Mouse (Mus musculus) liver, embryonic 13.5 days (tissue): ENCODE measurements at regions not wholly inside any gene's neighbourhood (a gene's known extent, or its start where the extent isn't known, plus 50 kb on each side); places are given as distances from the start of the nearest gene placed in this dataset.

ENCODE experiments used
- ATAC-seq: fragments of 200-750 bp; cut with Nextera tagmentation; 2 replicates; pipeline ENCODE4 v1.8.0; 2017; ENCODE audit warnings: low read depth, mild to moderate bottlenecking, moderate number of reproducible peaks, moderate library complexity
- DNase-seq: peaks from one replicate; pipeline ENCODE4 v3.0.0; 2022
- H3K27ac ChIP-seq: fragments of 300-500 bp; sonication (generic); 2 replicates; pipeline ENCODE4 v1.5.1; 2015; ENCODE audit warnings: moderate library complexity, mild to moderate bottlenecking, inconsistent platforms
- H3K27me3 ChIP-seq: fragments of 300-500 bp; sonication (generic); 2 replicates; pipeline ENCODE4 v1.6.1; 2015; ENCODE audit warnings: mild to moderate bottlenecking, inconsistent platforms
- H3K36me3 ChIP-seq: fragments of 300-500 bp; sonication (generic); 2 replicates; pipeline ENCODE4 v1.6.1; 2015; ENCODE audit warnings: mild to moderate bottlenecking, inconsistent platforms
- H3K4me1 ChIP-seq: fragments of 300-500 bp; sonication (generic); replicated peaks from 2 replicates; pipeline ENCODE4 v1.6.1; 2015; ENCODE audit warnings: inconsistent platforms
- H3K4me2 ChIP-seq: fragments of 300-500 bp; sonication (generic); 2 replicates; pipeline ENCODE4 v1.6.1; 2015; ENCODE audit warnings: inconsistent platforms, mild to moderate bottlenecking, moderate library complexity
- H3K4me3 ChIP-seq: fragments of 300-500 bp; sonication (generic); replicated peaks from 2 replicates; pipeline ENCODE4 v1.5.1; 2015; ENCODE audit warnings: mild to moderate bottlenecking, inconsistent platforms
- H3K9ac ChIP-seq: fragments of 300-500 bp; sonication (generic); 2 replicates; pipeline ENCODE4 v1.6.1; 2015; ENCODE audit warnings: mild to moderate bottlenecking, inconsistent platforms
- H3K9me3 ChIP-seq: fragments of 300-500 bp; sonication (generic); replicated peaks from 2 replicates; pipeline ENCODE4 v1.6.1; 2016; ENCODE audit warnings: inconsistent platforms
- WGBS: fragments of 180-500 bp; shearing (Covaris S2); methylation state at CpG from one replicate; pipeline ENCODE4 v1.1.7; 2015; ENCODE audit not compliant: insufficient replicate concordance; 5-methylcytosine and 5-hydroxymethylcytosine counted together

GRCm38 (mm10) chr13:84404566-84405194, 182.6 kb downstream of the Tmem161b start:
- no peak overlapping the region for H3K9ac ChIP-seq
- WGBS, result 68% methylated on average over 19 of the region's 19 CpGs
- no peak overlapping the region for H3K4me2 ChIP-seq
- ATAC-seq, result no peak
- H3K27me3 ChIP-seq, result no peaks in the 10 kb centered on the region
- no peak for DNase-seq
- no peak overlapping the region for H3K27ac ChIP-seq
- no peaks in the 10 kb centered on the region for H3K9me3 ChIP-seq
- H3K4me3 ChIP-seq, result no peak overlapping the region
- no peaks in the 10 kb centered on the region for H3K4me1 ChIP-seq
- H3K36me3 ChIP-seq, result no peaks in the 10 kb centered on the region

- H3K36me3 ChIP-seq, result no peaks in the 10 kb centered on the region
- no peak overlapping the region for H3K9ac ChIP-seq
- 26% methylated on average over 2 of the region's 2 CpGs for WGBS
- DNase-seq (no peak), ATAC-seq (no peak)
- no peak overlapping the region for H3K4me3 ChIP-seq
- H3K4me2 ChIP-seq, result no peak overlapping the region
- H3K27ac ChIP-seq, result no peak overlapping the region
- H3K9me3 ChIP-seq, result no peaks in the 10 kb centered on the region
- H3K4me1 ChIP-seq, result no peaks in the 10 kb centered on the region
- H3K27me3 ChIP-seq, result no peaks in the 10 kb centered on the region
Observed at GRCm38 (mm10) chr13:84434444-84434843, 212.3 kb downstream of the Tmem161b start.

GRCm38 (mm10) chr13:84437586-84438443, 215.7 kb downstream of the Tmem161b start:
- Histone ChIP-seq H3K36me3 (no peaks in the 10 kb centered on the region), H3K27me3 (no peaks in the 10 kb centered on the region)

GRCm38 (mm10) chr13:84438444-84438766, 216.3 kb downstream of the Tmem161b start:
- Histone ChIP-seq H3K4me1 (no peaks in the 10 kb centered on the region), H3K9me3 (no peaks in the 10 kb centered on the region), H3K4me3 (no peak overlapping the region), H3K9ac (no peak overlapping the region), H3K36me3 (no peaks in the 10 kb centered on the region), H3K27me3 (no peaks in the 10 kb centered on the region), H3K4me2 (no peak overlapping the region), H3K27ac (no peak overlapping the region)
- ATAC-seq (no peak), DNase-seq (no peak)
- WGBS, result 67% methylated on average over 2 of the region's 2 CpGs

More at GRCm38 (mm10) chr13:84437586-84438443, 215.7 kb downstream of the Tmem161b start:
- WGBS, result 57% methylated on average over 5 of the region's 5 CpGs
- Histone ChIP-seq H3K4me3 (no peak overlapping the region), H3K4me1 (no peaks in the 10 kb centered on the region), H3K9me3 (no peaks in the 10 kb centered on the region), H3K9ac (no peak overlapping the region), H3K4me2 (no peak overlapping the region), H3K27ac (no peak overlapping the region)
- DNase-seq, result no peak
- no peak for ATAC-seq

- no peak overlapping the region for H3K4me3 ChIP-seq
- ATAC-seq (no peak), DNase-seq (no peak)
- no peaks in the 10 kb centered on the region for H3K4me1 ChIP-seq
- H3K27ac ChIP-seq, result no peak overlapping the region
- no peak overlapping the region for H3K9ac ChIP-seq
- H3K4me2 ChIP-seq, result no peak overlapping the region
- no peaks in the 10 kb centered on the region for H3K9me3 ChIP-seq
- 69% methylated on average over 2 of the region's 2 CpGs for WGBS
- H3K36me3 ChIP-seq, result no peaks in the 10 kb centered on the region
- no peaks in the 10 kb centered on the region for H3K27me3 ChIP-seq
Observed at GRCm38 (mm10) chr13:84448514-84448913, 226.4 kb downstream of the Tmem161b start.

GRCm38 (mm10) chr13:84449001-84449551, 227.0 kb downstream of the Tmem161b start:
- 45% methylated on average over 6 of the region's 6 CpGs for WGBS
- H3K4me3 ChIP-seq, result no peak overlapping the region
- H3K27ac ChIP-seq, result no peak overlapping the region
- H3K9me3 ChIP-seq, result no peaks in the 10 kb centered on the region
- no peak overlapping the region for H3K4me2 ChIP-seq
- ATAC-seq, result no peak
- no peak for DNase-seq
- no peak overlapping the region for H3K9ac ChIP-seq
- no peaks in the 10 kb centered on the region for H3K27me3 ChIP-seq
- H3K4me1 ChIP-seq, result no peaks in the 10 kb centered on the region
- H3K36me3 ChIP-seq, result no peaks in the 10 kb centered on the region
